Mouse (Mus musculus) spleen, adult 2 months (tissue): ENCODE results near the gene Ets1. TPM values are rescaled to one million over a fixed set of nuclear protein-coding genes. Genes with fewer than 3 reads are reported as not detected.

Experiments
- DNase-seq, 2 experiments: peaks; one replicate each; pipeline versions ENCODE4 v3.0.0 to v3.0.0-alpha.2; 2012 to 2021; ENCODE audit warnings: low spot score in 2 of 2, low read depth in 1 of 2
- H3K27ac ChIP-seq: fragments of 200-500 bp; 2 replicates; pipeline ENCODE4 v1.5.1; 2012; ENCODE audit warnings: low read length, inconsistent platforms; ENCODE audit not compliant: insufficient read depth
- H3K27me3 ChIP-seq: fragments of 200-500 bp; 2 replicates; pipeline ENCODE4 v1.6.1; 2012; ENCODE audit warnings: mild to moderate bottlenecking, moderate library complexity, low read length, inconsistent platforms; ENCODE audit not compliant: control insufficient read depth, insufficient read depth
- H3K36me3 ChIP-seq: fragments of 200-500 bp; 2 replicates; pipeline ENCODE4 v1.6.1; 2012; ENCODE audit warnings: mild to moderate bottlenecking, low read length, inconsistent platforms; ENCODE audit not compliant: control insufficient read depth, insufficient read depth
- H3K4me1 ChIP-seq: fragments of 200-500 bp; 2 replicates; pipeline ENCODE4 v1.6.1; 2011; ENCODE audit warnings: inconsistent platforms; ENCODE audit not compliant: control insufficient read depth, insufficient read depth, insufficient read length
- H3K4me3 ChIP-seq: fragments of 200-500 bp; 2 replicates; pipeline ENCODE4 v1.5.1; 2011; ENCODE audit warnings: mild to moderate bottlenecking, inconsistent platforms; ENCODE audit not compliant: insufficient read depth, insufficient read length; ENCODE audit errors: extremely low read depth
- CTCF ChIP-seq: fragments of 200-500 bp; IDR thresholded peaks from 2 replicates; pipeline ENCODE4 v1.5.1; 2011; ENCODE audit warnings: mild to moderate bottlenecking, inconsistent platforms; ENCODE audit not compliant: insufficient read depth, insufficient read length, insufficient replicate concordance; ENCODE audit errors: extremely low read depth
- POLR2A ChIP-seq: fragments of 200-500 bp; IDR thresholded peaks from 2 replicates; pipeline ENCODE4 v1.6.1; 2011; ENCODE audit warnings: low read depth, low read length, inconsistent platforms
- WGBS: fragments of 180-500 bp; shearing (Covaris S2); methylation state at CpG from one replicate; pipeline ENCODE4 v1.1.7; 2018; 5-methylcytosine and 5-hydroxymethylcytosine counted together
- polyA plus RNA-seq: library from polyadenylated mRNA; depleted of rRNA; stranded (reverse); fragments of >200 nt; gene quantifications from 2 replicates; pipeline ENCODE4 v1.2.3, GENCODE M21; 2012; rRNA removed

The Ets1 gene
- polyA plus RNA-seq, 1 experiment, result 115 TPM

GRCm38 (mm10) chr9:32791699-32792098 is 155.7 kb downstream of the Ets1 start:
- no peaks in the 10 kb centered on the region for H3K4me1 ChIP-seq
- 92% methylated on average over 6 of the region's 6 CpGs for WGBS
- no peaks in the 10 kb centered on the region for H3K36me3 ChIP-seq
- TF ChIP-seq POLR2A (no peak), CTCF (no peak)
- H3K4me3 ChIP-seq, result no peak overlapping the region
- no peaks in the 10 kb centered on the region for H3K27me3 ChIP-seq
- H3K27ac ChIP-seq, result no peak overlapping the region
- DNase-seq, result no peak

GRCm38 (mm10) chr9:32798171-32798570 is 162.2 kb downstream of the Ets1 start:
- WGBS, result 83% methylated on average over 1 of the region's 1 CpGs
- no peak for TF ChIP-seq CTCF
- no peak for TF ChIP-seq POLR2A
- H3K27me3 ChIP-seq, result no peaks in the 10 kb centered on the region
- no peak overlapping the region for H3K4me3 ChIP-seq
- DNase-seq, result no peak
- no peaks in the 10 kb centered on the region for H3K4me1 ChIP-seq
- H3K36me3 ChIP-seq, result no peaks in the 10 kb centered on the region
- no peak overlapping the region for H3K27ac ChIP-seq

DNA sequence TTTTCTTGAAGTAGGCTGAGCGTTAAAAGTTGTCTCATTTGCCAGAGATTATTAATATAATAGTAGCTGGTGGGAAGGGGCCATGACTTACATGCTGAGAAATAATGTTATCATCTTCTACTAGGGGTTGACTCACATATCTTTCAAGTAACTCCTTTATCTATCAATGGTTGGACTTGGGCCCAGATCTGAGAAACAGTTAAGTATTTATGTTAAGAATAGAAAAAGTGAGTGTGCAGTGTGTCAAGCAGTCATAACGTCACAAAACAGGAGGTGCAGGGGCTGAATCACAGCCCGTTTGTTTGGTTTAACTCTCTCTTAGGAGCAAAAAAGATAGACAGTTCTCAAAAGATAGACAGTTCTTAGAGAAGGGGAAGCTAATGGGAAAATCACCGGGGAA is 170.1 kb downstream of the Ets1 start:
- H3K27me3 ChIP-seq, result no peaks in the 10 kb centered on the region
- DNase-seq, result no peak
- TF ChIP-seq CTCF (no peak), POLR2A (no peak)
- no peaks in the 10 kb centered on the region for H3K36me3 ChIP-seq
- 86% methylated on average over 4 of the region's 4 CpGs for WGBS
- no peaks in the 10 kb centered on the region for H3K4me1 ChIP-seq
- no peak overlapping the region for H3K27ac ChIP-seq
- no peak overlapping the region for H3K4me3 ChIP-seq

Other genes starting within 250 kb of the Ets1 start
- 24.4 and 31.3 TPM in 2 replicates for gene Fli1, start 93.4 kb upstream of the Ets1 start, polyA plus RNA-seq